Mouse (Mus musculus) urinary bladder, postnatal 25 days (tissue): ENCODE measurements at regions not wholly inside any gene's neighbourhood (a gene's known extent, or its start where the extent isn't known, plus 50 kb on each side); places are given as distances from the start of the nearest gene placed in this dataset.

Experiments
- DNase-seq: peaks from one replicate; pipeline ENCODE4 v3.0.0; 2022; ENCODE audit warnings: low spot score

DNA sequence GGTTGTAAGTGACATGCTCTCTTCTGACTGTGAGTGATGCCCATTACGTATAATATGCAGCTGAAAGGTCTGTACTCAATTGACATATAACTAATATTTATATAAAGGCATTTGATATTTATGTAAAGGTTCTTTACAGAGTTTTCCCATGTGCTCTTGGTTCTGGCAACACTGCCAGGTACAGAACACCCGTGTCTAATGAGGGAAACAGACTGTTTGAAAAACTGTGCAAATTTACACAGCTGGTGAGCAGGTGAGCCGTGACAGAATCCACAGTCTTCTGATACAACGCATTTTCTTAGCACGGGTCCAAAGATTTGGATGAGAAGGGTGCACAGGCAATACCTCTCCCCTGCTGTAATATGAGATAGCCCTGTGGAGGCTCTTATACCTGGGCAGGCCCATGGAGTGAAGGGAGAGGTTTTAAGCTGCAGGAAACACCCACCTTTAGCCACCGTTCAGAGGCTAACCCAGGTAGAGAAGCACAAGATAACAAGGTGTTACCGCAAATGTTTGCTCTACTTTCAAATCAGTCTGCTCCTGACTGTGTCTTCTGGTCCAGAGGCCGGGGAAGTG lies 161.0 kb downstream of the Foxo1 start:
- DNase-seq, result no peak

DNA sequence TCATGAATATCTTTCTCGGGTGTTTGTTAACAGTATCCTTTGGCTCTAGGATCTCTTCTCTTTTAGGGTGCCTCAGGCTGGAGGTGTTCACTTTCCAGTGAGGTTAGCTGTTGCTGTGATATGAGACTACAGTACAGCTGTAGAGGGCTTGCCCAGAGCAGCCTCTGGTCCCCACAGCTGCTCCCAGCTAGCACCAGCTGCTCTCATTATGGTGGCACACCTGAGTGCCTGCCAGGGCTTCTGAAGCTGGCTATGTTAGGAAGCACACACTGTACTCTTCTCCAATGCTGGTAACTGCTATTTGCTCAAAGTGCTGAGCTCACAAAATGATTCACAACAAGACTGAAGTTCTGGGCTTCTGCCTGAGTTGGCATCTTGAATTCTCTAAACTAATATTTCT lies 154.7 kb downstream of the Foxo1 start:
- no peak for DNase-seq

DNA sequence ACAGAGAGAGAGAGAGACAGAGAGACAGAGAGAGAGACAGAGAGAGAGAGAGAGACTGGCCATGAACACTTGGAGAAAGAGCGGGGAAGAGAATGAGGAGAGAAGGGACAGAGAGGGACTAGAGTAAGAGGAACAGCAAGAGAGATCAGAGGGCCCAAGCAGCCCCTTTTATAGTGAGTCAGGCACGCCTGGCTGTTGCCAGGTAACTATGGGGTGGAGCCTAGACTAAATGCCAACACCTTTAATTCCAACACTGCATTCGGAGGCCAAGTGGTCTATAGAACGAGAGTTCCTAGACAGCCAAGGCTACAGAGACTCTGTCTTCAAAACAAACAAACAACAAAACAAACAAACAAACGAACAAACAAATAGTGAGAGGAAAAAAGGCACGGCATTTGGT lies 148.1 kb downstream of the Foxo1 start:
- no peak for DNase-seq

DNA sequence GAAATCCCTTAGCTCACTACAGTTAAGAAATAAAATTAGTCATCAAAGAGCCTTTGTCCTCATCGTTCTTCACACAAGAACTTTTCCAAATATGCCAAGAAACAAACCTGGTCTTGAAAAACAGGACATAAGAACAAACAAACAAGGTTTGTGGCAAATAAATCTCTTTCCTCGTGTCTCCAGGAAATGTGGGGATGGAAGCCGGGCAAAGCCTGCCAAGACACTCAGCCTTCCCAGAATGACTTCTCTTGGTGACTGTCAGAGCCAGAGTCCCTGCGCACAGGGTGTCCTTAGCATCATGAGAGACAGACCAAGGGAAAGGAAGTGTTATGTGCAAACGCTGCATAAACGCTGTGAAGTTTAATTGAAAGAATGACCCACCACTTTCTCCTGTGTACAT lies 147.2 kb downstream of the Foxo1 start:
- no peak for DNase-seq

DNA sequence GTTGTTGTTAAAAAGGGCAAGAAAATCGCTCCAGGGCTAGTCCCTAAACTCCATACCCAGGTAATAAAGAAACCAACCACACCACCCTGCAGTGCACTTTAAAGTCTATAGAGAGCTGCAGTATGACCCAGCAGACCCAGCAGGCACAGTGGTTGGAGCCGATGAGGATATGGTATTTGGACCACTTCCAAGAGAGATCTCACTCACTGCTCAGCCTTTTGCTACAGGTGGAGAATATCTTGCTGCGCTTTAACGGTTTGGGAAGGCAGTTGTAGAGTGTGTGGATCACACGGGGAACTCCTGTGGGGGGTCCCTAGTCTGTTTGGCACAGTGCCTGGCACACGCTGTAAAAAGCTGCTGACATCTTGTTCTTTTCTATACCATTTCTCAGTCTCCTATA lies 145.9 kb downstream of the Foxo1 start:
- DNase-seq, result no peak

DNA sequence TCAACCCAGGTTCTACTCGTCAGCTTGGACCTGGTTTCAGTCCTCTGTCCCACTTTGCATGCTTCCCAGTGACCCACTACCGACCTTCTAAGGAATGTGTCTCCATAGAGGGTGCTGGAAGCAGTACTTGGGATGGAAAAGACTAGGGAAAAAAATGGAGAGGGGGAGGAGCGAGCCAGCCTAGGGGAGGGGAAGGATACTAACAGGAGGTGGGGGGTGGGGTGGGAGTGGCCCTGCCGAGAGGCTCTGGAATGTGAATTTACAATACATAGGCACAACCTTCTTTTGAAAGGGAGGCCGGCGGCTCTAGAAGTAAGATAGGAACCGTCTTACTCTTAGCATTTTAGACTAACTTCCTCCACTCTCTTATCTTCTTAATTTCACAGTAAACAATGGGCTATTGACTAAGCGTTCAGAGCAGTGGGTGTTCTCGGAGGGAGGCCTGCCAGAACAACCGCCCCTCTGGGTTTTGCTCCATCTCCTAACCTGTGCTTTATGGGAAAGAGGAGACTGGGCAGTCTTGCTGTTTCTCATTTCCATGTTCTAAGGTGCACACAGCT lies 145.1 kb downstream of the Foxo1 start:
- no peak for DNase-seq

DNA sequence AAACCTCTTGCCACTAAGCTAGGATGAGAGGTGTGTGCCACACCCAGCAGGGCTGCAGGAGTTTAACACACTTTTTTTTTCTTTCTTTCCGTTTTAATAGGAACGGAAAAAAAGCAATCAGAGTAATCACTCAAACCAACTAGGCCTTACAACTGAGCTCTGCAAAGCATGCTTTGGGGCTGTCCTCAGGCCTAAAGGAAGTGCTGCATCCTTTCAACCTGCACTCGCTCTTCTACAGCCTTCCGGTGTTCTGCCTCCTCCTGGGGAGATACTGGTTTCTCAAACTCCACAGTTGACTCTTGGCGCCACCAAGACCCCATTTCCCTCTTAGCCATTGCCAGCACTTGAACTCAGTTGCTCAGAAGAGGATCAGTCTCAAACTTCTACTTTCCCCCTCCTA lies 143.2 kb downstream of the Foxo1 start:
- DNase-seq, result no peak

DNA sequence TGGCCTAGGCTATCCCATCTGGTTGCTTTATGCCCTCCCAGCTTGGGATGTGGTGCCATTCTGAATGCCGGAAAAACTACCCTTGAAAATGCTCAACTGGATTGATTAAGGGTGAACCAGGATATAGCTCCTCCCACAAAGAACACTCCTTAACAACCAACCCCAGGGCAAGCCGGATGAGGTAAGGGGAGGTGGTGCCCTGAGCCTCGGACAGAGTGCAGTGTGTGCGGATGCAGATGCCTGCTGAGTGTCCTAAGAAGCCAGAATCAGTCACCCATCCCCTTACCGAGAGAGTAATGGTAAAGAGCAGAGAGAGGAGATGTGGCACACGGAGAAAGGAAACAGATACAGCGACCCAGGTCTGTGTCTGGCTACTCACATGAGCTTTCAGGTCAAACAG lies 141.3 kb downstream of the Foxo1 start:
- no peak for DNase-seq

DNA sequence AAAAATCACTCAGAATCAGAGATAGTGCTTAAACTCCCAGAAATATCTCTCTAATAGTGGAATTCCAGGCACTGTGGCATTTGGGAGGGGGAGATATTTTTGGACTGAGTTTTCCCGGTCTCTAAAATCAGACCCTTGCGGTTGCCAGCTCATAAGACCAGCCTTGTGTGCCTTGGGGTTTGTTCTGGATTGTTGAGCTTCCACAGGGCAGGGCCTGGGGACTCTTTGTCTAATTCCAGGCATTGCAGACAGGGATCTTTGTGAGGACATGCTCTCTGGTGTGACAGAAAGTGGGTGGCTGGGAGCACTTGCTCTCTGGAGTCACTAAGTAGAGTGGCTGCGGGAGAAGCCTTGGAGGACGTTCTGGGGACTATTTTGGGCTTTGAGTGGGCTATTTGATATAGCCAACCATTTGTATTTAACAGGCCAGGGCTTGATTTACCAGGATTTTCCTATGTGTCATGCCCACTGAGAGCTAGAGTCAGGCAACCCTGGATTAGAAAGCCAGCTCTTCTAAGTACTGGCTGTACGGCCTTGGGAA lies 138.7 kb downstream of the Foxo1 start:
- no peak for DNase-seq

DNA sequence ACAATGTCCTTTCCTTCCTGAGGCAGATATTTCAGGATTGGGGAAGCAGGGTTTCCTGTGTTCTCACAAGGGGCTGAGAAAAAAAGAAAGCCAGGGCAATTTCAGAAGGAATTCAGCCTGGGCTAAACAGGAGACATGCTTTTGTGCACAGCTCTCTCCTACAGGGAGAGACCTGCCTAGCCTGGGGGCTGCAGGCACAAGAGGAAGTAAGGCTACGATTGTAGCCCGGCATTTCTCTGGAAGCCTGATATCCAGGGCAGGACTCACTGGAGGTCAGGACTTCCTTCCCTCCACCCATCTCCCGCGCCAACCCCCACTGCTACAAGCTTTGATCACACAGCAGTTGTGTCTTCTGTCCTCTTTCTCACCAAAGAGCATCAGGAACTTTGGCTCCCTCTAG lies 136.5 kb downstream of the Foxo1 start:
- DNase-seq, result no peak

DNA sequence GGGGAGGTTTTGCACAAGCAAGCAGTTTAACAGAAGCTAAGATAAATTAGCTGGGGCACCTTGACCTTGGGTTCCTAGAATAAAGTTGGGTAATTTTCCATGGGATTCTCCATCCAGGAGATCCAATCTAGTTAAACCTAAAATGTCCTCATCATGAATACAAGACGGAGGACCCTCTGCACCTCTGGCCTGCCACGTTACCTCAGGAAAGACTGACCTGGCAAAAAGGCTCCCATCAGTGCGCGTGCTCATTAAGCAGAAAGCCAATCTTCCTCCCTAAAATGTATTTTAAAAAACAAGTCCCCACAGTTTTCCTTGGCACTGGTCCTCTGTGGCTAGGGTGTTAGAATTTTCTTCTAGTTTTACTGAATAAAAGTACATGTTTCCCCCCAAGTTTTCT lies 134.9 kb downstream of the Foxo1 start:
- DNase-seq, result no peak
